Mouse (Mus musculus): ENCODE measurements around the gene Parp14. TPM values are rescaled to one million over a fixed set of nuclear protein-coding genes. Genes with fewer than 3 reads are reported as not detected.

Parp14 gene
- total RNA-seq, 2 experiments from 2014 or later = 1.1 to 1.4 TPM

DNA sequence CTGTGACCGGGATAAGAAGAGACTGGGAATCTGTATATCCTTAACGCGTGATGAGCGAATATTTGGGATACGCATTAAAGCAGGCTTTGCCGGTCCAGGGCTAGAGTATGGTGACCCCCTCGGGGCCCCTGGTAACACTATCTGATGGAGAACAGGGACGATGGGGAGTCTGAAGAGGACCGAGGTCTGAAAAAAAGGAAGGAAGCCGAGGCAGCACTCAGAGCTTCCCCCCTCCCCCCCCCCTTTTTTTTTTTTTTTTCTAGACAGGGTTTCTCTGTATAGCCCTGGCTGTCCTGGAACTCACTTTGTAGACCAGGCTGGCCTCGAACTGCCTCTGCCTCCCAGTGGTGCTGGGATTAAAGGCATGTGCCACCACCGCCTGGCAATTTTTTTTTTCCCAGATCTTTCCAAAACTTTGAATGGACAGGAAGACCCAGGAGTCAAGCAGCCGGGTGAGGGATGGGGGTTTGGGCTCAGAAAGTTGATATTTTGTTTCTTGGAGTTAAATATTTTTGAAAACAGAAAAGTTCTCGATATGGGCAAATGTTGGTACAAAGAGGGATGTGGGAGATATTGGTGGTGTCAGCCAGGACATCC is 1.2 kb upstream of the Parp14 start:
- intact Hi-C loops (cut with DNase I) = no loop called here
- no peak for DNase-seq (ENCODE audit: low spot score in 2 of 2)

DNA sequence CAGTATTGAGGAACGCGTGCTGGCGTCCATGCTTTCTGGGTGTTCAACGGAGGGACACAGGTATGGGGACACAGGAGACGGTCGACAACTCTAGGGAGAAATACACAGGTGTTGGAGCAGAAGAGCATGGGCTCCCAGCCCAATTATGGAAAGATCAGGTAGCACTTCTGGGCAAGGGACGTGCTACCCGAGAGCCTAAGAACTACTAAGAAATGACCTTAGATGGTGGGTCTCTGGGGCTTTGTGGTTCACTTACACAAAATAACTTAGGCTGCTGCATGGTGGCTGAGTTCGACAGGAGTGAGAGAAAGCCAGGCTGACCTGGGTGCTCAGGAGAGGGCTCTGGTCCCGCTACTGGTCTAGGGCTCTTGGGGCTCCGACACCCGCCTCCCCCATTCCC is 554 bp upstream of the Parp14 start:
- intact Hi-C loops (cut with DNase I) = no loop called here
- DNase-seq (ENCODE audit: low spot score in 2 of 2) = no peak

DNA sequence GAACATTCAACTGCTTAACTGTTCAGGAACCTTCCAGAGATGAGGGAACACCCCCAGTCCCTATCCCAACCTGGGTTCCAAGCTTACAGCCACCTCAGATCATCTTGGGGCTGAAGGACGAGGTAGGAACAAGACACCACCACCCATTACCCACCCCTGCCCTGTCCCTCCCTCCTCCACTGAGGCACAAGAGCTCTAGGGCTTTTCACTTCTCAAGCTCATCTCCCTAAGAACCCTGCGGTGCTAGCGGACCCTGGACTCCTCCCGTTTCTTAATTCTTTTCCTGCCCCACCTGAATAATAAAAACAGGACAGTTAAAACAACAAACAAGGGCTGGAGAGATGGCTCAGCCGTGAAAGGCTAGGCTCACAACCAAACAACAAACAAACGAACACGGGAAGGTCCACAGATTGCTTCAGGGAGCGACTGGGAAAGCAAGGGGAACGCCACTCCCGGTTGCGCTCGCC is 730 bp downstream of the Parp14 start:
- no peak for DNase-seq (ENCODE audit: low spot score in 2 of 2)
- intact Hi-C loops (cut with DNase I) = no loop called here

DNA sequence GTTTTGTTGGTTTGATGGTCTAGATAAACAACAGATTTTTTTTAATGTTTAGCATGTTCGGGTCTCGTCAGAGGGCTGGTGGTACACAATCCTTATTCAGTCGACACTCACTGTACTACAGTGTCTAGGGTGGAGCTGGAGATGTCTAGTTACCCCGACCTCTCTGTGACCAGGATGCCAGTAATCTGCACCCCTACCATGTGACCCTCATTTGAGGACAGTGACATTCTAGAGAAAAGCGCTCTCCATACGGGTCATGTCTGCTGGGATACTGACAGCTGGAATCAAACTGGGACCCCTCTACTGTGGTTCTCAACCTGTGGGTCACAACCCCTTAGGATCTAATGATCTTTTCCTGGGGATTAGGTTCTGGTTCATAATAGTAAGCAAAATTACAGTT is 1.7 kb downstream of the Parp14 start:
- intact Hi-C loops (cut with DNase I) = no loop called here

DNA sequence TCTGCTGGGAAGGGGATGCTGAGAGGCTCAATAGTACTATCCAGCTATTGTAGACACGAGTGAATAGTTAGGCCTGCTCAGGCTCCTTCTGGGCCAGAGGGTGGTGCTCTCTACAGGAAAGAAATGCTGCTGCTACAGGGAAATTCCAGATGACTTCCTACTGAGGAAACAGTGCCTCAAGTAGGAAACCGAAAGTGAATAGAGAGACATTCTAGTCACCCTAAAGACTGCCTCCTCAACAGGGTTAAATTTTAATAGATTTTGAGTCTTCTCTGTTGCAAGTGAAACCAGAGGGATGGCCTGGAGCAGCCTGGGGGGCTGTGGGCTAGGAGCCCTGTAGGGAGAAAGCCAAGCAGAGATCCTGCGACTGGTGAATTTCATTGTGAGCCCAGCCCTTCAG is 2.2 kb downstream of the Parp14 start:
- intact Hi-C loops (cut with DNase I) = no loop called here
- no peak for DNase-seq (ENCODE audit: low spot score in 2 of 2)

More for the DNA sequence above, 1.7 kb downstream of the Parp14 start:
- DNase-seq (ENCODE audit: low spot score in 2 of 2) = no peak

DNA sequence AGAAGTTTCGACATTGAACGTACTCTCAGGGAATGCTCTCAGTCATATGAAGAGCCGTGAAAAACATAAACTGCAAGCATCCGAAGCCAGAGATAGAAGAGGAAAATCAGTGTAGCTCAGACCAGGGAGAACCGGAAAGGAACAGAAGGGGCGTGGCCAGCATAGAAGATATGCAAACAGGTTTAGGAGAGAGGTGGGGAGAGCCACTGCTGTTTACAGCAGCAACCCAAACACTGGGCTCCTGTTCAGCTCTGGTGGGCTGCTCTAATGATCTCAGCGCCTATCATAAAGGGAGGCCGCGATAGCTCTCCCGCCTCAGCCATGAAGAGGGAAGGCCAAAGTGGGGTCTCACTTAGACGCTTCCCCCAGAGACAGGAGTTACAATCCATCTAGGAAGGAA is 3.6 kb downstream of the Parp14 start:
- no peak for DNase-seq (ENCODE audit: low spot score in 2 of 2)
- intact Hi-C loops (cut with DNase I) = no loop called here

DNA sequence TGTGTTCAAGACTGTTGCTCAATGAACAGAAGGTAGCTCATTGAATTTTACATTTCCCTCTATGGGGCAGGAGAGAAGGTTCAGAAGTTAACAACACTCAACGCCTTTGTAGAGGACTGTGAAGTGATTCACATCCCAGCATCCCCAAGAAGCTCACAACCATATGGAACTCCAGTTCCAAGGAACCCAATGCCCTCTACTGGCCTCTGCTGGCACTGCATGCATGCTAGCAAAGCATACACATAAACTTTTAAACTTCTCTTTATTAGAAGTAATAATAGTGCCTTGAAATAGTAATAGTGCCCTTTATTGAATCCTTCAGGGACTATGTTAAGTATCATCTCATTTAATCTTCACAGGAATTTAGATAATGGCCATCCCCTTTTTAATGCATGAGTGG is 9.3 kb downstream of the Parp14 start:
- intact Hi-C loops (cut with DNase I) = no loop called here
- DNase-seq (ENCODE audit: low spot score in 2 of 2) = no peak

DNA sequence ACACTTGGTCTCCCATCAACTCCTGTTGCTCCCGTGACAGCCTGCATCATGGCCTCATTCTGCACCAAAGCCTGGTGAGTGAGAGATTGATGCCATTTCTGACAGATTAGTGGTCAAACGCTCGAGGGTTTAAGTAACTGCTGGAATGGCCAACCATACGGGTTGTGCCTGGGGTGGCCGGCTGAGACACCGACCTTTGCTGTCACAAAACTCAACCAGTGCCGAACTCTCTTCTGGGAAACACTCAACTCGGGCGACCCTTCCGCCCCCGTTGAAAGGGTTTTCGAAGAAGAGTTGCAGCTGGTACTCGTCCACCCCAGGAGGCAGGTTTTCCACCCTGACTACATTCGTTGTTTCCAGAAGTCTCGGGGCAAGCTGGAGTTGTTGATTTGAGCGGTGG is 11.1 kb downstream of the Parp14 start:
- intact Hi-C loops (cut with DNase I) = no loop called here
- no peak for DNase-seq (ENCODE audit: low spot score in 2 of 2)

DNA sequence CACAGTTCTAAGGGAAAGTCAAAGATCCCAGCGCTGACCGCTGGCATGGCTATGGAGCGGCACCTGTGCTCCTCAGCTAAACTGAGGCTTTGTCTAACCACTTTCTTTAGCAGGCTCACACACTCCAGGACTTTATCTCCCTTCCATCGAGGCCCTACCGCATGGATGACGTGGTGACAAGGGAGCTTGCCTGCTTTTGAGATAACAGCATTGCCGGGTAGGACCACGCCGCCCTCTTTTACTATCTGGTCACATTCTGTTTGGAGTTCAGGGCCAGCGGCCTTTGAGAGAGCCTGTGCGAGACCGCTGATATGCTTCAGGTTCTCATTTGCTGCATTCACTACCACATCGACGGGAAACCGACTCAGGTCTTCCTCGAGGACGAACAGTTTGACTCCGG is 14.6 kb downstream of the Parp14 start:
- DNase-seq (ENCODE audit: low spot score in 2 of 2) = no peak
- intact Hi-C loops (cut with DNase I) = no loop called here

DNA sequence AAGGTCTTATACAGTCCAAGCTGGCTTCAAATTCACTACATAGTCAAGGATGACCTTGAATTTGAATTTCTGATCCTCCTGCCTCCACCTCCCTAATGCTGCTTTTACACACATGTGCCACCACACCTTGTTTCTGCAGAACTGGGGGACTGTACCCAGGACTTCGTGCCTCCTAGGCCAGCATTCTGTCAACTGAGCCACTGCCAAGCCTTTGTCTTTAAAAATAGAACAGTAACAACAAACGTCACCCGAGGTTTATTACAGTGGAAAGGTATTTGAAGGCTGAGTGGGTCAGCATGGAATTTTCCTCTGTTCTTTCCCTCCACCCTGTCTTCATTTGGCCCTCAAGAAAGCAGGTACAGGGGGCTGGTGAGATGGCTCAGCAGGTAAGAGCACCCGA is 15.5 kb downstream of the Parp14 start:
- intact Hi-C loops (cut with DNase I) = no loop called here
- DNase-seq (ENCODE audit: low spot score in 2 of 2) = no peak

DNA sequence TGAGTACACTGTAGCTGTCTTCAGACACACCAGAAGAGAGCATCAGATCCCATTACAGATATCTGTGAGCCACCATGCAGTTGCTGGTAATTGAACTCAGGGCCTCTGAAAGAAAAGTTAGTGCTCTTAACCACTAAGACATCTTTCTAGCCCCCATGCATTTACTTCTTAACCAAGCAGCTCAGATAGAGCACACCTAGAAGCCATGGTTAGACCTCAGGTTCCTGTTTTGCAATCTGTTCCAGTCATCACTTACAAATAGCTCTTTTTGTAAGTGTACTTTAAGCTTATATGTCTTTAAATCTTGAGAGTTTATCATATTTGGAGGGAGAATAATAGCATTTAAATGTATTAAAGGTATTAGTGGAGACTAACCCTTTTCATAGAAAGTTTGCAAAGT is 24.2 kb downstream of the Parp14 start:
- DNase-seq (ENCODE audit: low spot score in 2 of 2) = no peak
- intact Hi-C loops (cut with DNase I) = no loop called here

DNA sequence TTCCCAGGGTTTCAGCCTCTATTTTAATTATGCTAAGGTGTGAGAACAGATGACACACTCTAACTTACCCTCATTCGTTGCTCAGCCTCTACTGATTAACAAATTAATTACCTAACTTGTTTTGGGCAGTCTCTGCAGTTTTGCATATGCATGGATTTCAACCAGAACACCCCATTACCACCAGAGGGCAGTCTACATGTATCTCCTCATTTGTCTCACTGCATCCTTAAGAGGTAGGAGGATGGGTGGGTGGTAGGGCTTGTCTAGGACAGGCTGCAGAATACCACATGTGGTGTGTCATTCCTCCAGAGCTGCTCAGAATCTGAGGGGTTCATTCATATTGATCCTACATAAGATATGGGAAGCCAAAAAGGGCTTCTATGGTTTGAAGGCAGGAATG is 31.7 kb downstream of the Parp14 start:
- intact Hi-C loops (cut with DNase I) = no loop called here
- peak in 1 of 2 experiments; percentile 42 for DNase-seq (ENCODE audit: low spot score in 2 of 2)

DNA sequence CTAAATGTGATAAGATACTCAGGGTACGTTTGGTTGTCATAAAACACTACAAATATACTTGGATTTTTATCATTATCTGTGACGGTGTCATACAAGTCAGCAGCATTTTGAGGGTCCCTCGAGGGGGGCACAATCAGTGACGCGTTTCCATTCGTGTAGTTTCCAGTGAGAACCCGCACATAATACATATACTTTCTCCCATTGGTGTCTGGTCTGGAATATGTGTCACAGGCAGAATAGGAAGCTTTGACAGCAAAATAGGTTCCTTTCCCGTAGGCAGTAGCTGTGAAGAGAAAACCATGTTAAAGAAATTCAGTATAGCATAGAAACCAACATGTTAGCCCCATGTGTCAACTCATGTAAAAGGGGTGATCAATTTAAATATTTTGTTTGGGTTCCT is 36.7 kb downstream of the Parp14 start:
- intact Hi-C loops (cut with DNase I) = no loop called here
- DNase-seq (ENCODE audit: low spot score in 2 of 2) = no peak

DNA sequence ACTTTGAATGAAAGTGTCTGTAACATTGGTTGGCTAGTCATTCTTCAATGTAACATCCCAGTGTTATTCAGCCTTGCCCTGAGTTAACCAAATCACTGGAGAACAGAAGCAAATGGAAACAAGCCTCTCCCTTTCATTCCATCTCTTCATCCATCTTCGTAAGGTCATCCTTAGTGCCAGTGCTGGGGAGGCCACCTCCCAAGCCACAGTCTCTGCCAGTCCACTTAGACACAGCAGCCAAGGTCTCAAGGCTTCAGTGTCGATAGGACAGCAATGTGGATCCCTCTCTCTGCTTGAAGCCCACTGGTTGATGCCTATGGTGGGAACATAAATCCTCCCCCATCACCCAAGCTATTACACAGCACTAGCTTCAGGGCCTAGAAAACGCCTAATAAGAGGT is 38.4 kb downstream of the Parp14 start:
- intact Hi-C loops (cut with DNase I) = no loop called here
- DNase-seq (ENCODE audit: low spot score in 2 of 2) = no peak

DNA sequence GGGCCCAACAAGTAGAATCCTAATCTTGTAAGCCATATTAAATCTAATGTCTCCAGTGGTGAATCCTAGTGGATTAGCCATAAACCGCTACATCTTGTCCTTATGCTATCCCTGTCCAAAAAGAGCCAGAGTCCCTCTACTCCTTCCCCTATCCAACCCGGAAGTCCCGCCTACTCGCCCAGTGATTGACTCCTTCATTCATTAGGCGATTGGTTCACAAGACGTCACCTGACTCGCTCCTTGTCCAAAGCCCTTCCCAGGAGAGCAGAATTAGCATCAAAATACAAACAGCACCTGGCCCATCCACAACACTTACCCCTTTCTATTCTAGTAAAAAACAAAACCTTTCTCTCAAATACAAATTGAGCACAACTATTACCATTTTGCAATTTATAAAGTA is 41.3 kb downstream of the Parp14 start:
- intact Hi-C loops (cut with DNase I) = no loop called here
- DNase-seq (ENCODE audit: low spot score in 2 of 2) = peak in 1 of 2 experiments; percentile 5

DNA sequence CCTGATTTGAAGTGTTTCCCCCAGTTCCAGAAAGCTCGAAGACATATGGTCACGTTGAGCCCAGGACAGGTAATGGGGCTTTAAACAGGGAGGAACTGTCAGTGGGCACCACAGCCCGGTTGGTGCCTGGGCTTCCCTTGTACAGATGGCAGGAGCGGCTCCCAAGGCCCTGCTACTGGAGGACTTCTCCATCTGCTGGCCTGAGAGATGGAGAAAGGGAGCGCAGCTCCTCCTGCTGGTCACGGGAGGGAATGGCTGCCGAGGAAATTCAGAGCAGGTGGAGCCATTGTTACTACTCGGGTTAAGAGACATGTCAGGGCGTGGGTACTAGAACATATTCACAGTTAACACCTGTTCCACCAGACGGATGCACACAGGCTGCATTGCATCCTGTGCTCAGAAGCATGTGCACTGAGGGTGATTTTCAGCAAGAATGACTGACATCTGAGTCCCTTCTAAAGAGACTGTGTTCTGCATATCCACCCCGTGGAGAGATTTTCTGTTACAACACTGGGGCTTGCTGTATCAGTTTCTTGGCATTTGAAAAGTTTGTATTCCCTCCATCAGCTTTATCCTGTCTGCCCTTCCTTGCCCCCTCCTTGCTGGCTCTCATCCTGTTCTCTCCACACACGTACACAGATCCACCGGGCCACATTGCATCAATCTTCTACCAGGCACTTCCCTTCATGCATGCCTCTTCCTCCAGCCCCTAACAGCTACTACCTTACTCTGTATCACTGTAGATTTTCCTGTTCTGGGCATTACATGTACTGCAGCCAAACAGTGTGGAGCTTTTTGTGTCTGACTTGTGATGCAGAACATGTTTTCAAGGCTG is 53.9 kb downstream of the Parp14 start:
- intact Hi-C loops (cut with DNase I) = loop anchor here (1.0 to 5.0 kb wide), 4 partner anchors 50 to 495 kb away; partner anchors contain the start of genes Dirc2 and Sema5b
- DNase-seq (ENCODE audit: low spot score in 2 of 2) = peak; percentile 75 to 89

DNA sequence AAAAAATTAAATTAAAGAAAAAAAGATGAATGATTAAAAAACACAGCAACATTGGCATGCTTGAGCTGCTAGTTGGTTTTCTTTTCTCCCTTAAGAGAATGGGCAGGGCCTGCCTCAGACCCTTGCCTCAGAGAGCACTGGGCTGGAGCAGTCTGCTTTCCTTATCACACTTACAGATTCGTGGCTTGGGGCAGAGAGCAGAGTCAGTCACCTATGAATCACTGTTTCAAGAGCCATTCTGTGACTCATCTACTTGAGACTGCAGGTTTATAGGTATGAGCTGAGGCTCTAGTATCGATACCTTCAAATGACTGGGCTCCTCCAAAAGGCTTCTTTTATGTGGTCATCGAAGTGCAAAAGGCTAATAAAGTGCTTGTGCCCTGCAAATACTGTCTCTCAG is 58.2 kb downstream of the Parp14 start:
- intact Hi-C loops (cut with DNase I) = no loop called here

DNA sequence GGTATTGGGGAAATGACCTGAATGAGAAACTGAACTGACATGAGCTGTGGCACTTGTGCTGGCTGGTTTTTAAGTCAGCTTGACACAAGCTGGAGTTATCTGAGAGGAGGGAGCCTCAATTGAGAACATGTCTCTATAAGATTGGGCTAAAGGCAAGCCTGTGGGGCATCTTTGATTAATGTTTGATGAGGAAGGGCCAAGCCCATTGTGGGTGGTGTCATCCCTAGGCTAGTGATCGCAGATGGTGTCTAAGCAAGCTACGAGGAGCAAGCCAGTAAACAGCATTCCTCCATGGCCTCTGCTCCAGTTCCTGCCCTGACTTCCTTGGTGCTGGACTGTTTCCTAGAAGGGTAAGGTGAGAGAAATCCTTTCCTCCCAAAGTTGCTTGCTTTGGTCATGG is 62.5 kb downstream of the Parp14 start:
- intact Hi-C loops (cut with DNase I) = no loop called here

More for the DNA sequence above, 58.2 kb downstream of the Parp14 start:
- no peak for DNase-seq (ENCODE audit: low spot score in 2 of 2)

DNA sequence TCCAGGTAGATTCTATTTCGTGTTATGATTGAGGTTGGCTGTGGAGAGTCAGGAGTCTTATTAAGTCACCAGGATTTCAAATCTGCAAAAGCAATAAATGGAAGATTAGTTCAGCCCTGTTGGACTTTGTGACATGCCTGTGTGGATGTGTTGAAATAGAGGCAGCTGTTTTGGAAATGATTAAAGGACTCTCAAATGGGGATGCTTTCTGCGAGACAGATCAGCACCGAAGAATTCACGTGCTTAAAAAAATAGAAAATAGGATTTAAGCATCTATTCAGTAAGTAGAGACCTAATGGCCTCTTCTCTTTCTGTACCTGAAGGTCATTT is 63.7 kb downstream of the Parp14 start:
- intact Hi-C loops (cut with DNase I) = no loop called here
- no peak for DNase-seq (ENCODE audit: low spot score in 2 of 2)

More for the DNA sequence above, 62.5 kb downstream of the Parp14 start:
- DNase-seq (ENCODE audit: low spot score in 2 of 2) = no peak

DNA sequence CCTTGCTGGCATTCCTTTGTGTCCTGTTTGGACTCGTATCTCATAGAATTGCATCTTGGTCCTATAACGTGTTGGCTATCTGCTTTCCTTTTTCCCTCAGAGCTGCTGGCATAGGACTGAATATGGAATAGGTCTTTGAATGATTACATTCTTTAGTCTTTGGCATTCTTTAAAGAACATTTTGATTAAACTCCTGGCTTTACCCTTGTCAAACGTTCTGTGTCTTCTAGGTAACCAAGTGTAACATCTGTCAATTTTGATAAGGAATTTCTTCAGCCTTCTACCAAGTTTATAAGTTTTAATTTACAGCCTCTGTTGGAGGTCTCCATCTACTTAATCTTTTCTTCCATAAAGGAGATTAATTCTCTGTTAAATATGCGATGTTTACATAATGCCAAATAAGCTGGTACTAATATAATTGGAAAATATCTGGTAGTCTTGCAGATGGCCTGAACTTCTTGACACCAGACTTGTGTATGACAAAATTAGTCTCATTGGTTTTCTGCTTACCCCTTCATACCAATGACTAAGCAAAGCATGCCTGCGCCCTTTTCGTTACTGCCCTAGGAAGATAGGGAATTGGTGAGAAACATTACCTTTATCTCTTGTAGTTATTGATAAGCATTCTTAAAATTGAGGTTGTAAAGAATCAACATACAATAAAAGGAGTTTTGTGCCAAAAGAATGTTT is 64.2 kb downstream of the Parp14 start:
- intact Hi-C loops (cut with DNase I) = no loop called here
- DNase-seq (ENCODE audit: low spot score in 2 of 2) = no peak

DNA sequence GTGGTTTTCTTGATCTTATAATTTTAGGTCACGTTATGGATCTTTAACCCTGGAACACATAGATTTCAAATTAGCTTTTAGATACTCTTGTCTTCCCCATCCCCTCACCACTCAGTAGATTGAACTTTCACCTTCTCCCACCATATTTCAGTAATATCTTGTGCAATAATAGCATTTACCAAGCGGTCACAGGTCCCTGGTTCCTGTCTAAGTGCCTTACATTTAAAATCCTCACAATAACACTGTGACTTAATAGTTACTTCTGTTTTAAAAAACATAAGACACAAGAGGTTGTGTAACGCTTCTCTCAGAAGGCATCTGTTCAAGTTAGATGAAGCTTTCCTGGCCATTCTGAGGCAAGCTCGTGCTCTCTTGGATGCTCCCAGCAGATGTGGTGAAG is 67.6 kb downstream of the Parp14 start:
- intact Hi-C loops (cut with DNase I) = no loop called here
- DNase-seq (ENCODE audit: low spot score in 2 of 2) = no peak

Measured in left cerebral cortex, postnatal 25 days (tissue).